Mouse (Mus musculus): ENCODE data around the gene Slc25a34.

The Slc25a34 gene

DNA sequence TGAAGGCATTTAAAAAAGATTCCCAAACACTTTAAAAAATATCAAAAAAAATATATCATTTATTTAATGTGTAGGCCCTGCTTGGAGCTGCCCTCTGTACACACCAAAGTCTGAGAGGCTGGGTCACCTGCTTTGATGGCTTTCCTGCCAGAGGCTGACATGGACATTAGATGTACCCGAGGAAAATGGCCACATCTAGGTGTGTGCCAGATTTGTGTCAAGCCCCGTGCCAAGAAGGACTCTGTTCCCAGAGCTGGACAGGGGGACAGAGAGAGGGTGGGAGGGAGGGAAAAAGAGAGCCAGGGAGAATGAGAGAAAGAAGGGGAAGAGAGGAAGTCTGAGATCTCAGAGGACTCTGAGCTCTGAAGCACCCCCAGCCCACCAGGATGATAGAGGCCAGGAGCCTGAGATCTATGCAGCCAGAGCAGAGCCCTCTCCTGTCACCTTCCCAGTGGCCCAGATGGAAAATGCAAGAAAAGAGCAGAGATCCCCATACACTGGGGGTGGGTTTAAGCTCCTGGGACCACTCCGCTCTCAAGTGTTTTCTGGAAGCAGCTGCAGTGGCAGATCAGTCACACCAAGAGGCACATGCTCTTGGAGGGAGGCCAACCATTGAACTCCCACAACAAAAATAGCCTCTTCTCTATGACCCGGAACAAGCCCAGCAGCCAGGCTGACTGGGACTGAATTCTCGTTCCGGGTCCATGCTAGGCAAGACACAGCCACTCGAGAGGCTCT, 19.7 kb upstream of the Slc25a34 start:
- peak; percentile 67 to 79 for DNase-seq

DNA sequence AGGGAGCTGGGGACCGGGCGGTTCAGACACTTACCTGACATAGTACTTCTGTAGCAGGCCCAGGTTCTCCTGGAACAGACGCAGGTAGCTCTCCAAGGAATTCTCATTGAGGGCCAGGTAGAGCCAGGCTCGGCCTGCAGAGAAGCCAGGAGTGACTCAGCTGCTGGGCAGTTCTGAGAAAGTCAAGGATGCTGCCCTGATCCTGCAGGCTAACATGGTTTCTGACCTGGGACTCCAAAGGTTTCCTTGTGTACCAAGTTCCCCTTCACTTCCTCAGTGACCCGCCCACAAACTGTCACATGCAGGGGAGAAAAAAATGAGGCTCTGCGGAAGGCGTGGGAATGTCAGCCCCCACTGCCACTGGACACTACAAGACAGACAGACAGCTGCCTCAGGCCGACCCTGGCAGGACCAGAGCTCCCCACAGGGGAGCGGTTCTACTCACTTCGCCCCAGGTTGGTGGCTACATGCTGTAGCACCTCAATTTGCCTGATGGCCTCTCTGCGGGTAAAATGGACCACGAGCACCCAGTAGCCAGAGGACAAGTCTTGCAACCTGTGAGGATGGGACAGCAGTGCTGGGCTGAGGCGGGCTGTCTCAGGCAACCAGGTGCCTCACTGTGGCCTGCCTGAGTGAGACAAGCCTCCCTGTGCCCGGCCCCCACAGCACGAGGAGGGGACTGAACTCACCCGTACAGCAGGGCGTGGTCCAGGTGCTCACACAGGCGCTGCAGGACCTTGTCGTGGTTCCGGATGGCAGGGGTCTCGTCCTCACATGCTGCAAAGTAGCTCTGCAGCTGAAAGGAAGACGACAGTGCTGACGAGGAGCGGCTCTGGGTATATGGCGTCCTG, 18.6 kb upstream of the Slc25a34 start:
- peak in 1 of 2 experiments; percentile 29 for DNase-seq

DNA sequence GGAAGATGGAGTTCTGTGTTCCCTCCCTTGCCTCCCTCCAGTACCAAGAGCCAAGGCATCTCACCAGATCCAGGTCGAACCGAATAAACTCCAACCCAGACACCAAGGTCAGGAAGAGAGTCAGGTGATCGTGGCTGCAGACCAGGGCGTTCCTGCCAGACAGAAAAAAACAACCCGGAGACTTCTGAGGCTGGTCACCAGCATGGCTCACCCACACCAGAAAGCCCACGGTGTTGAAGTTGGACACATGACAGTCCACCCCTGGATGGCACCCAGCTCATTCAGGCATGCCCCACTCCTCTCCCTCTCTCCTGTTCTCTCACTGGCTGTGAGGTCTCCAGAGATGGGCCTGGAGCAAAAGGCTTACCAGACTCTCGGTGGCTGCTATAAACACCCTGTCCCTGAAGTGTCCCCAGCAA, 17.7 kb upstream of the Slc25a34 start:
- no peak for DNase-seq

DNA sequence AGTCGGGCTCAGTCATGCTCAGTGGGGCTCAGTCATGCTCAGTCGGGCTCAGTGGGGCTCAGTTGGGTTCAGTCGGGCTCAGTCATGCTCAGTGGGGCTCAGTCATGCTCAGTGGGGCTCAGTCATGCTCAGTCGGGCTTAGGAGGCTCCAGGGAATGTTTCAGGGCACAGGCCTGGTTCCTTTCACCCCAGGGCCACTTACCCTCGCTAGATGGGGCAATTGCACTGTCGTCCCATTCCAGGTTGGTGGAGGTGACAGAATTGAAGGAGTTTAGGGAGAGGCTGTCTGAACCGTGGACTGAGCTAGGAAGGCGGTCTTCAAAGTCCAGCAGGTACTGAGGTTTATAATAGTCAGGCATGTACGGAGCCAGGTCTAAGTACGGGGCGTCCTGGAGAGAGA, 15.9 kb upstream of the Slc25a34 start:
- DNase-seq, result peak in 1 of 2 experiments; percentile 34

DNA sequence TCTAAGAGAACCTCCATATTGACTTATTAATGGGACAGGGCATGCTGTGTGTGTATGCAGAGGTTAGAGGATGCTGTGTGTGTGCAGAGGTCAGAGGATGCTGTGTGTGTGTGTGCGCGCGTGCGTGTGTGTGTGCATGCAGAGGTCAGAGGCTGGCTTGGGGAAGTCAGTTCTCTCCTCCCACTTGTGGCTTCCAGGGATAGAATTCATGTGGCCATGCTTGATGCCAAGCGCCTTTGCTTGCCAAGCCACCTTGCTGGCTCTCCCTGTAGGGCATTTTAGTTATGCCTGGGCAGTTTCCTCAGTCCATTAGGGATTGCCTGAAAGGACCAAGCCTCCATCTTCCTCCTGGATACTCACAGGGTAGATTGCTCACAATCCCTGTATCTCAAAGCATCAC, 13.1 kb upstream of the Slc25a34 start:
- no peak for DNase-seq

DNA sequence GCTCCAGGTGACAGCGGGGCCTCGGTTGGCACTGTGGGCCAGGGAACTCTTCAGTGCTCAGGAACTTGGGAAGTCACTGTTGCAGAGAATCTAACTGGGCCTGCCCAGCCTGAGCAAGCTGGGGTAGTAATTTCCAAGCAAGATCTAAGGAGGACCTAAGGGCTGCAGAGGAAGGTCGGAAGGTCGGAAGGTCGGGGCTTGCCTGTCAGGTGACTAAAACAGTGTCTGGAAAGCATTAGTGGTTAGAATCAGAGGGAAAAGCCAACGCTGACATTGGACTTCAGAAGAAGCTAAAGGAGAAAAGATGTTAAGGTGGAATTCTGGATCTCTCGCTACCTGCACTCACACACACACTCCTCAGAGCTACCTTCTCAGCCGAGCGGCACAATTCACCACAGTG, 12.4 kb upstream of the Slc25a34 start:
- no peak for DNase-seq

DNA sequence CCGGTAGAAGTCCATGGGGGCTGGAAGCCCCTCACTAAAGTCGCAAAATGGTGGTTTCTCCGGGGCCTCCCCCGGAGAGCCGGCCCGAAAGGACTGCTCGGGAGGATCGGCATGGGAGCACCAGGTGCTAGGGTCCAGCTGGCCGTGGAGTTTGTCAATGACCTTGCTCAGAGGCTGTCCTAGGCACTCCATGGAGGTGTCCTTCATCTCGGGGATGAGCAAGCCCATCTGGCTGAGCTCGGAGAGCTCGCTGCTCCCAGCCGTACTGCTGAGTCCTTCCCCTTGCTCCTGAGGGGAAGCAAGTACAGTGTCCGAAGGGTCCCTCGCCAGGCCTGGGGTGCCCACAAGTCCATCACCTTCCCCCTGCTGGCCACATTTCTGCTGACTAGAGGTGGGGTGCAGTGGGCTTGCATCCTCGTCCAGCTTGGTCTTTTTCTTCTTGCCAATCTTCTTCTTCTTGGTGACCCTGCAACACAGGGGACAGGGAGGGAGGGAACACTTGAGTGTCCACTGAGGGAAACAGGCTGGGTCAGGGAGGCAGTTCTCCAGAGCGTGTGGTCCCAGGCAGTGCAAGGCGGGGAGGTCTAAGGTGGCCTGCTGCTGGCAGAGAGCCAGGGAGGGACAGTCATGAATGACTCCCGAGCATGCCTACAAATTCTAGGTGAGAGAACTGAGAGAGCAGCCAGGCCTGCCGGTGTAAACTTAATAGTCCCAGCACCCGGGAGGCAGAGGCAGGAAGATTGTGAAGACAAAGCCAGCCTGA, 8.7 kb upstream of the Slc25a34 start:
- DNase-seq, result peak; percentile 69 to 76

DNA sequence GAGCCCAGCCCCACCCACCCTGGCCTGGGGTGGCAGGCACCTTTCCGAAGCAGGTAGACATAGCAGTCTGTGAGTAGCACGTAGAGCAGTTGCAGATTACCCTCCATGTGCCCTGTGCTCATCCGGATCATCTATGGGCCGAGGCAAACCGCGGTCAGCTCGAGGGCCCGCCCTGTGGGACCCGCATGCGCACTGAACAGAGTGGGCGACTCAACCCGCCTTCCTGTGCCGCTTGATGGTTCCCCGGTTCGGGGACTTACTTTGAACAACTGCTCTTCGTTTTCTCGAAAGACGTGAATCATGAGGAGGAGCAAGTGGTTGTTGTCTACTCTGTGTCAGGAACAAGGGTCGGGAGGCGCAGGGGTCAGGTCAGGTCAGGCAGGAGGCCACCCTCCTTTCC, 7.6 kb upstream of the Slc25a34 start:
- no peak for DNase-seq

DNA sequence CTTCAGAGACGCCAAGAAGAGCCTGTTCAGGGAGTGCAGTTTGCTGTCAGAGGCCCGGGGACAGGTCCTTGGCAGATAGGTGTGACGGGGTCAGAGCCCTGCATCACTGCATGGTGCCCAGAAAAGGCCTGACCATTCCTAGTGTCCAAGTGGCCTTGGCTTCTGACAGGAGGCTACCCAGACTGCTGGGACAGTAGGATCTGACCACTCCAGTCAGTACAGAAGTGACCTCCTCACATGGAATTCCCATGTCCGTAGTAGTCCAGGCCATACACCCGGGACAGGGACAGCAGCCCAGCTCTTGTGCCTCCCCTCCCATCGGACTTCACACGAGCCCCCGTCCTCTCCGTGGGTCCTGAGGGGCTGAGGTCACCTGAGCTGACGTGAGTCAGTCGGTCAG, 6.4 kb upstream of the Slc25a34 start:
- DNase-seq, result no peak

DNA sequence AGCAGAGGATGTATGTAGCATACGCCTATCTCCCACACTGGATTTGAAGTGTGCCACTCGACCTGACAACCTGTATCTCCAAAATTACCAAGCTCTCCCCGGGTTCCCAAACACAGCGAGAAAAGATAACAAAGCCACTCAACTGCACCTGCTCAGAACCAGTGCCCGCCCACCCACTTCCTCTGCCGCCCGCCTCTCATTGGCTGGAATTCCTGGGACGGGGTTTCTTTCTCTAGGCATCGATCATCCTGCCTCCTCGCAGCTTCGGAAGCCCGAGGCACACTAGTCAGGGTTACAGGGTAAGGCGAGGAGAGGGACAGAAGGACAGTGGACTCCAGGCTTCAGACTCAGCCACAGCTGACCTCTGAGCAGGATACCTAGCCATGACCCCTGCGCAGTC, 5.0 kb upstream of the Slc25a34 start:
- DNase-seq, result no peak

DNA sequence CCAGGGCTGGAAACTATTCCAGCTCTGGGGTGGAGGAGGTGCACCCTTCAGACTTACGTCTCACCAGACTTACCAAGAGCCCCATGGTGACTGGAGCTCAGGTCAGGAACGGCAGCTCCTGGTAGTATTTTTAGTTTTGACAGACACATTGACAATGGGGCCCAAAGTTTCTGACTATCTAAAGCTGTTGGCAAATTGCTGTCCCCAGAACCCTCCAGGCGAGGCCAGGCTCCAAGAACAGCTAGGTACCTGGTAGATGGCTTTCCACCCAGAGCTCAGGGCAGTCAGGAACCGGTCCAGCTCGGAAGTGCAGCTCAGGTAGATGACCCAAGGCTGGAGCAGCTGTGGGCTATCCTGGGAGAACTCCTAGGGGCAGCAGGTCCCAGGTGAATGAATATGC, 3.9 kb upstream of the Slc25a34 start:
- no peak for DNase-seq

DNA sequence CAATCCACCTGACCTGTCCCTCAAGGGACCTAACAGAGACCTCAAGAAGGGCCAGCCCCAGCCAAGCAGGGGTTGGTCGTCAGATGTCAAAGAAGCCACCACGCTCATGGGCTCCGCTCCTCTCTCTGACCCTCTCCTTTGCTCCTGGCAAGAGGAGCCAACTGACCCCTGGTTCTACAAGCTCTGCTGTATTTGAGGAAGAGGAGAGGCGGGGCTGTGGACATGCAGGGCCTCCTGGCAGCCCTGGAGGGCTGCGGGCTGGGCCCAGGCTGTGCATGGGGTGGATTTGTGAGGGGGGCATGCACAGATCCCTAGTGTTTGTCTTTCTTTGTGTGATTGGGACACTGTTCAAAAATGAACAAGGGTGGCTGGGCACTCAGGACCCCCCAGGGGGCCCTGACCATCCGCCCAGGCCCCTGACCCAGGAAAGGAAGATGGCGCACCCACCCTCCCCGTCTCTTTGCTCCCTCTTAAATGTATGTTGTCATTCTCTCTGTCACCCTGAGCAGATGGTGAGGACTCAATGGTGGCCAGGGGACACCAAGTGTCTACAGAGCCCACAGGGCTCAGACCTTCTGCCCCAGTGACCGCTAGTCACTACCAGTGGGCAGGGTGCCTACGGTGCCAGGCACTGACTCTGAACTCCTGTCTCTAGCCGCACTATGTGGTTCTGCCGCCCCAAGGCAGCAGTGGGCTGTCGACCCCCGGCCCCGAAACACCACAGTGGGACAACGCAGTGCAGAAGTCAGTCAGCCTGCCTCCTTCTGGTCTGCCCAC, 2.3 kb upstream of the Slc25a34 start:
- DNase-seq, result no peak

DNA sequence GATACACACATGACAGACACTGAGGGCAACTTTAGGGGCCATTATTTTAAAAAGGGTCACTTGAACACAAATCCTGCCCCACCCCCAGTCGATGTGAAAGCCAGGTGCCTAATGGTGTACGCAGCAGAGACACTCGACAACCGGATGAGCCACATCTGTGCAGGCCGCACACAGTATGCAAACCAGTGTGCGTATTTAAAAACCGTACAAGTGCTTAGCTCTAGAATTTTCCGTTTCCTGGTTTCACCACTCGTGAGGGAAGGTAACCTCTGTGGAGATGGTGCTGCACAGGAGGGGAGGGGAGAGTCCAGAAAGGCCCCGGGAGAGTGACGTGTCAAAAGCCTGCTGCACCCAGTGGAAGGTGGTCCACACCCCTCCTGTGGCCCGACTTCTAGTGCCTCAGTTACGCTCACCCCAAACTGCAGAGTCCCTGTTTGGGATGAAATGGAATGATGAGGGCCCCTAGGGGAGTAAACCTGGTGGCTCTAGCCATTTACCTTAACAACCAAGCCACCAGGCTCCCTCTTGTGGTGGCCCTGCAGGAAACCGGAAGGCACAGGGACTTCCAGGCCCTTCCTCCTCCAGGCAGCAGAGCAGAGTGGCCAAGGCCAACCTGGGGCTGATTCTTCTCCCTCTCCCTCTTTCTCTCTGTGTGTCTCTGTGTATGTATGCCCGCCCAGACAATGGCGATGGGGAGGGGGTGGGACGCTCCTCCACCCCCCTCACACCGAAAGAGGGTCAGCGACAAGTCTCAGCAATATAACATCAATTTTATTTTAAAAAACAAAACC, 1.6 kb upstream of the Slc25a34 start:
- DNase-seq, result peak; percentile 63 to 73

DNA sequence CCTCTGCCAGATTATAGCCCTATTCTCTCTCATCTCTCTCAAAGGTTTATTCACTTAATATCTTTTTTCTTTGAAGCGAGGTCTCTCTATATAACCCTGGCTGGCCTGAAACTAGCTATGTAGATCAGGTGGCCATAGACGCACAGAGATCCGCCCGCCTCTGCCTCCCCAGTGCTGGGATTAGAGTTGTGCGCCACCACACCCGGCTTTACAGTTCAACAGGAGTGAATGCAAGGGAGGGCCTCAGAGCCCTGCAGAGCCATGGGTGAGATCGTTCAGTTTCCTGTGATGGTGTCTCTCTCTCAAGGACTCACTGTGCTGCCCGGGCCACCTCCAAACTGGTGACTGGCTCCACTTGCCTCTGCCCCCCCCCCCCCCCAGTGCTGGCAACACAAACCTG, 513 bp upstream of the Slc25a34 start:
- no peak for DNase-seq

DNA sequence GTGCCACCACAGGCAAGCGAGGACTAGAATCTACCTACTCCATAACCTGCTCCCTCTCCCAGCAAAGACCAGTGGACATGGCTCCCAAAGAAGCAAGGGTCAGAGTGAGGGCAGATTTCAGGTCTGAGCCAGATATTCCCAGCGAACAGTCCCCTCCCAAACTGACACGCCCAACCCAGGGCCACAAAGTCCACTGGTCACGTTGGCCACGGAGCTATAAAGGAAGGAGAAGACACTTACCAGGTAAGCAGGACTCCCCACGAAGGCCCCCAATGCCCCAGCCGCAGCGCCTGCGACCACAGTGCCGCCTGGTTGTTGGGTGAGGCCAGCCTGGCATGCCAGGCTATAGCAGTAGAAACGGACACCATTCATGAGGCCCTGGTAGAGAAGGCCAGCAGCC, 584 bp downstream of the Slc25a34 start:
- peak in 1 of 2 experiments; percentile 57 for DNase-seq

DNA sequence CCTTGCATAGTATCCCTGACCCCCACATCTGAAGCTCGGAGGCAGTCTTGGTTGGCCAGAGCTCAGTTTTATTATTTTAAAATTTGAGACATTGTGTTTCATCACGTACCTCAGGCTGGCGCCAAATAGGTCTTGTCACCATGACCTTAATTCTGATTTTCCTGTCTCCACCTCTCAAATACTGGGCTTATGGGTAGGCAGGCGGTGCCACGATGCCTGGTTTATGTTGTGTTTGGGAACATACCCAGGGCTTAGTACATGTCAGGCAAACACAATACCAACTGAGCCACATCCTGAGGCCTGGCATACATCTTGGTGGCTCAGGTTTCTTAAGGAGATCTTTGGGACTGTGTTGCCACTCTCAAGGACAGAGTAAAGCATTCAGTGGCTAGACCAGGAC, 1.0 kb downstream of the Slc25a34 start:
- DNase-seq, result no peak

DNA sequence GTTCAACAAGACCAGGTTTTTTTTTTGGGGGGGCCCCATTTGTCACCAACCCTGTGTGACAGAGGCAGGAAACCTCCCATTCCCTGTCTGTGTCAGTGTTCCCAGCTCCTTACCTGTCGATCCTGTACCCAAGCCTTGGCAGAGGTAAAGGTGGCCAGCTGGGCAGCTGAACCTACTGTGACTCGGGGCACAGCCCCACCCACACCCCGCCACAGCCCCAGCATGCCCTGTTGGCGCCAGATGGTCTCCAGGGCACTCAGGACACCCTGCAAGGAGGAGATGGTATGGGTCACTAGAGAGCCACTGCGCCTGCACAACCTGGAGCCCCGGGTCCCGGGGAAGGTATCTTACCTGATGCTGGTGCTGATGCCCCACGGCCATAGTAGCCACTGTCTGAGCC, 1.5 kb downstream of the Slc25a34 start:
- no peak for DNase-seq

DNA sequence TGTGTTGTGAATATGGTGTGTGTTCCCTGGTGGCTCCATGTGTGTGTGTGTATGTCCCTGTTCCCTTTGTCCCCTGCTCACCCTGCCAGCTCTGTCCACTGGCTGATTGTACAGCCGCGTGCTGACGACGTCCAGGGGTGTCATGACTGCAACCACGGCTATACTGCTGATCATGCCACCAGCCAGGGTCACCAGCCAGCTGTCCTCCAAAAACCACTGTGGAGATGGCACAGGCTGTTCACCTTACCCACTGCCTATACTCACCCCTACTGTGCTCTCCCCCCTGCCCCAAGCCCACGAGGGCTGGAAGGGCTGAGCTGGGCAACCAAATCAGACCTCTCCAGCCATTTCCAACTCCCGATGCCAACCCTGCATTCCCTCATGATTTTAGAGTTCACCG, 2.3 kb downstream of the Slc25a34 start:
- DNase-seq, result no peak

DNA sequence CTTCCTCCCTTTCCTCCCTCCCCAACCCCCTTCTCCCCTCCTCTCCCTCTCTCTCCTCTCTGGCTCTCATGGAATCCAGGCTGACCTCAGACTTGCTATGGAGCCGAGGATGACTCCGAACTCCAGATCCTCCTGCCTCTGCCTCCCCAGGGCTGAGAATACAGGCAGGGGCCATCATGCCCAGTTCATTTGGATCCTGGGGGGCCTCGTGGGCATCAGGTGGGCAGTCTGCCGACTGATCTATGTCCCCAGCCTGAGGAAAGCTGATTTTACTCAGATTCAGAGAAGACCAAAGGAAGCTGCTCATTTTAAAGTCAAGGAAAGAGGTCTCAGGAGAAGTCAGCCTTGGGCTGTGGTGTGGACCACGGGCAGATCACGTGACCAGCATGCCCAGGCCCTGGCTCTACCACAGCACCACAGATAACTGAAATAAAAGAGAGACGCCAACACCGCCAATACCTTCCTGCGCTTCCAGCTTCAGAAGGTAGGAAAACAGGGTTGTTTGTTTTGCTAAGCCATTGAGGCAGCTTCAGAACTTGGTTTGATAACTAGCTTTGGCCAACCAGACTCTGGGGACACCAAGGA, 4.2 kb downstream of the Slc25a34 start:
- no peak for DNase-seq

DNA sequence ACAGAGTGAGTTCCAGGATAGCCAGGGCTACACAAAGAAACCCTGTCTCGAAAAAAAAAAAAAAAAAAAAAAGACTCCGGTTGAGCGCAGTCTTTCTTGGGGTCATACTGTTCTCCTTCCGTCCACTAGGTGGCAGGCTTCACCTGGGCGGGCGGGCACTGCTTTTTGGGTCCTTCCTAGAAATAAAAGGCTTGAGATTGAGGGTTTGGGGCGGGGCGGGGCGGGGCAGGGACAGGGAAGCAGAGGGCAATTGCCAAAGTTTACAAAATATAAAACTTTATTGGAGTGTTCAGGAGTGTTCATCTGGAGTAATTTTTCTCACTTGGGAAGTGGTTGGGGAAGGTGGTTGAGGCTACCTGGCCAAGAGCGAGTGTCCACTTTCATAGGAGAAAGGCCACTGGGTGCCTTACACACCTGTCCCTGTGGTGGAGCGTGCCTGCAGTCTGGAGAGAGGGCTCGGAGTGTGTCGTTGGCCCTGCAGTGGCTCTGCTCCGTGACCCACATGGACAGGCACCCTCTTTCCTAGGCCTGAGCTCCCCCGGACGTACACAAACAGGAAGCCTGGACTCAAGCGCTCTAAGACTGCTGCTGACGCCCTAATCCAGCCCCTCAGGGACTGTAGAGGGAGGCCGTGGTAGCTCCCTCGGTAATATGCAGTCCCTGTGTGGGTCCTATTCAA, 4.9 kb downstream of the Slc25a34 start, which contains the start of gene Tmem82:
TSS of gene Tmem82 (minus strand) at position 69 of the 679 bp plus-strand sequence.
- DNase-seq, result peak; percentile 73 to 80
